Mouse (Mus musculus) myocyte (in vitro differentiated cells): ENCODE results near the gene Aimp2.

Experiments
- CEBPB ChIP-seq: IDR thresholded peaks from 2 replicates; pipeline ENCODE4 v1.6.1; 2011; ENCODE audit warnings: mild to moderate bottlenecking, moderate library complexity; ENCODE audit not compliant: poor library complexity, insufficient read depth, severe bottlenecking
- E2F4 ChIP-seq: IDR thresholded peaks from one replicate; pipeline ENCODE4 v1.6.1; 2011; ENCODE audit warnings: mild to moderate bottlenecking, control low read depth, moderate library complexity; ENCODE audit not compliant: insufficient read depth
- MAX ChIP-seq: IDR thresholded peaks from one replicate; pipeline ENCODE4 v1.6.1; 2011; ENCODE audit warnings: low read depth, mild to moderate bottlenecking, control low read depth
- MYOD1 ChIP-seq, 3 experiments: IDR thresholded peaks; one replicate each; pipeline ENCODE4 v1.6.1; 2011; ENCODE audit warnings: control low read depth in 2 of 3, low read depth in 2 of 3, mild to moderate bottlenecking in 2 of 3, moderate library complexity in 1 of 3; ENCODE audit not compliant: insufficient read length in 2 of 3, control insufficient read depth in 1 of 3
- MYOG ChIP-seq, 3 experiments: IDR thresholded peaks; one replicate each; pipeline ENCODE4 v1.6.1; 2011; ENCODE audit warnings: control low read depth in 2 of 3, low read depth in 2 of 3, mild to moderate bottlenecking in 2 of 3; ENCODE audit not compliant: insufficient read length in 2 of 3, control insufficient read depth in 1 of 3, insufficient read depth in 1 of 3
- POLR2A ChIP-seq: IDR thresholded peaks from one replicate; pipeline ENCODE4 v1.6.1; 2011; ENCODE audit warnings: low read depth, mild to moderate bottlenecking, control low read depth, moderate library complexity; ENCODE audit not compliant: insufficient read length
- POLR2AphosphoS2 ChIP-seq: IDR thresholded peaks from one replicate; pipeline ENCODE4 v1.6.1; 2011; ENCODE audit warnings: low read depth, control low read depth; ENCODE audit not compliant: insufficient read length
- REST ChIP-seq: IDR thresholded peaks from one replicate; pipeline ENCODE4 v1.6.1; 2011; ENCODE audit warnings: mild to moderate bottlenecking, control low read depth, moderate library complexity; ENCODE audit not compliant: insufficient read depth, insufficient read length
- SRF ChIP-seq: IDR thresholded peaks from one replicate; pipeline ENCODE4 v1.6.1; 2011; ENCODE audit warnings: low read depth; ENCODE audit not compliant: control insufficient read depth, insufficient read length
- TCF12 ChIP-seq: IDR thresholded peaks from one replicate; pipeline ENCODE4 v1.6.1; 2011; ENCODE audit warnings: mild to moderate bottlenecking, control low read depth; ENCODE audit not compliant: poor library complexity, insufficient read depth, severe bottlenecking
- TCF3 ChIP-seq: IDR thresholded peaks from one replicate; pipeline ENCODE4 v1.6.1; 2011; ENCODE audit warnings: low read depth, control low read depth; ENCODE audit not compliant: insufficient read length
- USF1 ChIP-seq: IDR thresholded peaks from one replicate; pipeline ENCODE4 v1.6.1; 2011; ENCODE audit warnings: low read depth, mild to moderate bottlenecking, control low read depth, moderate library complexity

GRCm38 (mm10) chr5:143909417-143910400 is at the start of gene Aimp2, which contains the start of gene Pms2:
- TF ChIP-seq E2F4: peak; percentile 87
- TF ChIP-seq MAX: peak; percentile 13
- peak; percentile 82 for TF ChIP-seq POLR2A
- no peak for TF ChIP-seq TCF12
- TF ChIP-seq CEBPB: no peak
- no peak for TF ChIP-seq USF1
- TF ChIP-seq MYOD1 (IDR thresholded peaks at IDR 0.05; ENCODE audit: control insufficient read depth in 1 of 3, insufficient read length in 2 of 3, low read depth in 2 of 3): peak in 1 of 3 experiments; percentile 28
- TF ChIP-seq POLR2AphosphoS2: peak; percentile 86
- TF ChIP-seq REST: no peak
- TF ChIP-seq MYOG (IDR thresholded peaks at IDR 0.05; ENCODE audit: control insufficient read depth in 1 of 3, insufficient read depth in 1 of 3, insufficient read length in 2 of 3, low read depth in 2 of 3): no peak
- no peak for TF ChIP-seq TCF3
- TF ChIP-seq SRF: no peak
